Mouse (Mus musculus): ENCODE measurements around the gene Tmprss11g.

The Tmprss11g gene

GRCm38 (mm10) chr5:86518500-86518899 lies at the start of gene Tmprss11g:
TSS of gene Tmprss11g (minus strand) at chr5:86518600.
- no peak for DNase-seq (ENCODE audit: low read depth, low spot score)

GRCm38 (mm10) chr5:86546693-86547092 lies 28.3 kb upstream of the Tmprss11g start:
- DNase-seq (ENCODE audit: low read depth, low spot score), result no peak

GRCm38 (mm10) chr5:86540601-86541000 lies 22.2 kb upstream of the Tmprss11g start:
- DNase-seq (ENCODE audit: low read depth, low spot score), result no peak

- no peak for DNase-seq (ENCODE audit: low read depth, low spot score)
Observed at GRCm38 (mm10) chr5:86528725-86529124, 10.3 kb upstream of the Tmprss11g start.

- DNase-seq (ENCODE audit: low read depth, low spot score), result no peak
Observed at GRCm38 (mm10) chr5:86511538-86511937, 6.9 kb downstream of the Tmprss11g start.

GRCm38 (mm10) chr5:86493453-86493852 lies 24.9 kb downstream of the Tmprss11g start:
- DNase-seq (ENCODE audit: low read depth, low spot score), result no peak

- DNase-seq (ENCODE audit: low read depth, low spot score), result no peak
Observed at GRCm38 (mm10) chr5:86482562-86482961, 35.8 kb downstream of the Tmprss11g start.

GRCm38 (mm10) chr5:86482031-86482430 lies 36.4 kb downstream of the Tmprss11g start:
- DNase-seq (ENCODE audit: low read depth, low spot score), result no peak

GRCm38 (mm10) chr5:86473859-86474258 lies 44.5 kb downstream of the Tmprss11g start:
- DNase-seq (ENCODE audit: low read depth, low spot score), result no peak

GRCm38 (mm10) chr5:86468890-86469289 lies 49.5 kb downstream of the Tmprss11g start, which contains the start of gene Tmprss11a:
TSS of gene Tmprss11a (minus strand) at chr5:86468990.
- no peak for DNase-seq (ENCODE audit: low read depth, low spot score)

- DNase-seq (ENCODE audit: low read depth, low spot score), result no peak
Observed at GRCm38 (mm10) chr5:86439306-86439705, 79.1 kb downstream of the Tmprss11g start.

- no peak for DNase-seq (ENCODE audit: low read depth, low spot score)
Observed at GRCm38 (mm10) chr5:86438548-86438947, 79.9 kb downstream of the Tmprss11g start.
